In the genomic region with DNA sequence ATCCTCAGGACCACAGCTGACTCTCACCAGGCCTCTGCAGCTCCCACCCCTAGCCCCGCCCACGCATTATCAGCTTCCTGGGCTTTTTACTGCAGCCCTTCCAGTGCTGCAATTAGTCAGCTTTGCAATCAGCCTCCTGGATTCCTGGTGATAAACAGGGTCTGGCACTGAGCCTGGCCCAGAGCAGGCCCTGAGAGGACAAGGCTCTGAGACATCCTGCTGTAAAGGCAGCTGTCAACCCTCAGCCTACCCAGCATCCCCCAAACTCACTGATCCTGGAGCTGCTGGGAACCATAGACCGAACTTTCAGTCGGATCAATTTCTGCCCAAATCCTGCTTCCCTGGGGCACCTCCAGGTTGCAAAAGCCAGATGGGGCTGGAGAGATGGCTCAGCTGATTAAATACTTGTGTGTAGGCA, we compare ENCODE assay signal across 9 mouse cellular contexts. TPM values are rescaled to one million over a fixed set of nuclear protein-coding genes. Genes with fewer than 3 reads are reported as not detected.
DNase-seq lines count a peak whose midpoint lies in the region; ATAC-seq and TF ChIP-seq lines count a peak whose summit lies in the region.
"Had no signal": no experiment of that assay in that cellular context is flagged by ENCODE, and none has a peak within 500 bp of the region (broad histone marks: within the 10 kb centered on the region; RNA-seq: fewer than 3 reads in every experiment).

No protein-coding gene starts in this region.

- H3K27me3 ChIP-seq in embryonic facial prominence, embryonic 14.5 days (replicated peaks; ENCODE audit: control insufficient read depth, insufficient read depth, low read length), result no peaks in the 10 kb centered on the region
- no peaks in the 10 kb centered on the region for H3K27me3 ChIP-seq in hindbrain, embryonic 11.5 days (ENCODE audit: control insufficient read depth, insufficient read depth, low read length)
- H3K27me3 ChIP-seq in liver, adult 2 months (ENCODE audit: control insufficient read depth, insufficient read depth, low read length), result no peaks in the 10 kb centered on the region
- no peaks in the 10 kb centered on the region for H3K27me3 ChIP-seq in stomach, embryonic 15.5 days (replicated peaks)

- no peak for TF ChIP-seq POLR2A in liver, adult 2 months (IDR thresholded peaks at IDR 0.05; ENCODE audit: extremely low read depth, insufficient read depth, low read length)

- no peak overlapping the region for H3K4me3 ChIP-seq in embryonic facial prominence, embryonic 14.5 days (ENCODE audit: low read depth, low read length)
- no peak overlapping the region for H3K4me3 ChIP-seq in hindbrain, embryonic 11.5 days (ENCODE audit: low read depth, low read length)
- H3K4me3 ChIP-seq in liver, adult 2 months (ENCODE audit: insufficient read depth, low read depth, low read length), result no peak overlapping the region
- no peak overlapping the region for H3K4me3 ChIP-seq in stomach, embryonic 15.5 days (replicated peaks)
- H3K4me3 ChIP-seq: erythroblast, embryonic 14.5 days had no signal

- peak; percentile 19 to 45 for DNase-seq in heart, adult 9 months (ENCODE audit: low spot score in 2 of 2)
- no peak for DNase-seq in heart, postnatal 36 days
- peak; percentile 55 for DNase-seq in adrenal gland, postnatal 14 days
- peak; percentile 52 for DNase-seq in embryonic facial prominence, embryonic 14.5 days (ENCODE audit: low spot score)
- peak; percentile 33 for DNase-seq in hindbrain, embryonic 11.5 days (ENCODE audit: low spot score)
- DNase-seq in liver, adult 2 months (ENCODE audit: extremely low read depth, low read depth, low spot score), result peak; percentile 19
- no peak for DNase-seq in urinary bladder, postnatal 25 days (ENCODE audit: low spot score)

- no peak overlapping the region for H3K4me2 ChIP-seq in embryonic facial prominence, embryonic 14.5 days (ENCODE audit: low read depth, low read length)
- H3K4me2 ChIP-seq in hindbrain, embryonic 11.5 days (replicated peaks; ENCODE audit: low read depth, low read length), result no peak overlapping the region
- H3K4me2 ChIP-seq in stomach, embryonic 15.5 days, result no peak overlapping the region

- no peak for TF ChIP-seq CTCF in liver, adult 2 months (IDR thresholded peaks at IDR 0.05; ENCODE audit: low read depth, low read length)

- no peak overlapping the region; the same call in 1 of the 2 replicates for H3K27ac ChIP-seq in embryonic facial prominence, embryonic 14.5 days (replicated peaks; ENCODE audit: low read depth, low read length)
- 0 out of 2 replicates have a peak overlapping the region, but pooled peaks have one; percentile 37 for H3K27ac ChIP-seq in hindbrain, embryonic 11.5 days (ENCODE audit: low read depth, low read length)
- no peak overlapping the region for H3K27ac ChIP-seq in liver, adult 2 months (replicated peaks; ENCODE audit: insufficient read depth, low read depth, low read length)
- H3K27ac ChIP-seq in stomach, embryonic 15.5 days, result peak overlapping the region; percentile 72

- no peaks in the 10 kb centered on the region for H3K36me3 ChIP-seq in embryonic facial prominence, embryonic 14.5 days (ENCODE audit: control insufficient read depth, insufficient read depth, low read length)
- H3K36me3 ChIP-seq in hindbrain, embryonic 11.5 days (ENCODE audit: control insufficient read depth, insufficient read depth, low read length), result no peaks in the 10 kb centered on the region
- no peaks in the 10 kb centered on the region for H3K36me3 ChIP-seq in liver, adult 2 months (ENCODE audit: control insufficient read depth, insufficient read depth, low read length)
- H3K36me3 ChIP-seq in stomach, embryonic 15.5 days, result no peaks in the 10 kb centered on the region

- ATAC-seq in embryonic facial prominence, embryonic 14.5 days (ENCODE audit: low read depth), result 0 out of 2 replicates have a peak, but pooled peaks have one; percentile 47
- no peak for ATAC-seq in hindbrain, embryonic 11.5 days (ENCODE audit: low FRiP score)
- peak; percentile 62; the same call in 1 of the 2 replicates for ATAC-seq in stomach, embryonic 15.5 days (ENCODE audit: insufficient read depth, low FRiP score, low read depth)

- intact Hi-C loops in heart, postnatal 36 days (cut with DNase I), result no loop called here

- H3K4me1 ChIP-seq in embryonic facial prominence, embryonic 14.5 days (ENCODE audit: control insufficient read depth, insufficient read depth, low read length), result 0 out of 2 replicates have a peak, but pooled peaks cover 5% of the 10 kb centered on the region
- peaks cover 2% of the 10 kb centered on the region; the same call in 1 of the 2 replicates for H3K4me1 ChIP-seq in hindbrain, embryonic 11.5 days (replicated peaks; ENCODE audit: control insufficient read depth, insufficient read depth, low read length)
- no peaks in the 10 kb centered on the region for H3K4me1 ChIP-seq in liver, adult 2 months (ENCODE audit: control insufficient read depth, insufficient read depth, low read length)
- H3K4me1 ChIP-seq in stomach, embryonic 15.5 days, result peaks cover 10% of the 10 kb centered on the region; the same call in 1 of the 2 replicates

- no peak overlapping the region for H3K9ac ChIP-seq in embryonic facial prominence, embryonic 14.5 days (ENCODE audit: low read depth, low read length)
- no peak overlapping the region for H3K9ac ChIP-seq in hindbrain, embryonic 11.5 days (ENCODE audit: low read depth, low read length)
- H3K9ac ChIP-seq in liver, adult 2 months (ENCODE audit: low read depth, low read length), result no peak overlapping the region
- H3K9ac ChIP-seq in stomach, embryonic 15.5 days, result no peak overlapping the region

- 48% methylated on average over 4 of the region's 4 CpGs for WGBS in embryonic facial prominence, embryonic 14.5 days
- 59% methylated on average over 4 of the region's 4 CpGs for WGBS in hindbrain, embryonic 11.5 days
- 34% methylated on average over 4 of the region's 4 CpGs for WGBS in liver, adult 2 months
- 25% methylated on average over 4 of the region's 4 CpGs for WGBS in stomach, embryonic 15.5 days

- no peaks in the 10 kb centered on the region for H3K79me2 ChIP-seq in liver, adult 2 months (ENCODE audit: control insufficient read depth, insufficient read depth, low read length)

- H3K9me3 ChIP-seq in embryonic facial prominence, embryonic 14.5 days (ENCODE audit: control insufficient read depth, low read length), result peaks cover 3% of the 10 kb centered on the region; the same call in 1 of the 2 replicates
- H3K9me3 ChIP-seq in hindbrain, embryonic 11.5 days (ENCODE audit: control insufficient read depth, low read length), result no peaks in the 10 kb centered on the region
- no peaks in the 10 kb centered on the region for H3K9me3 ChIP-seq in stomach, embryonic 15.5 days

RNA-seq across cellular contexts. Expression of a gene that starts 3.3 kb away (rescaled TPM):
- under 1 TPM; 0.06 to 0.14 TPM for total RNA-seq in heart, postnatal 36 days (2021)
- 0.08 and 0.15 TPM in 2 replicates for total RNA-seq in adrenal gland, postnatal 14 days (2021)
- polyA plus RNA-seq in embryonic facial prominence, embryonic 14.5 days (2014; fragmentation: Nextera tagmentation; extraction: Ambion mirVana), result 0.06 and 0.09 TPM in 2 replicates
- 0.14 and 0.17 TPM in 2 replicates for polyA plus RNA-seq in hindbrain, embryonic 11.5 days (2014; fragmentation: Nextera tagmentation; extraction: Ambion mirVana)
- under 0.01 TPM in 2 replicates for total RNA-seq in liver, adult 2 months (2014; rRNA removed)
- under 0.01 TPM in 2 replicates for polyA plus RNA-seq in liver, adult 2 months (2012; rRNA removed)
- polyA plus RNA-seq in stomach, embryonic 15.5 days (2015; fragmentation: Nextera tagmentation; extraction: Ambion mirVana), result 0.10 and 0.15 TPM in 2 replicates
- polyA plus RNA-seq: erythroblast, embryonic 14.5 days had no signal

Comparison
In these comparisons a context has a peak if more than half of its experiments do, and no peak if none do; other contexts are left out.
1. DNase-seq: peak in heart, adult 9 months (2 of 2), adrenal gland, postnatal 14 days (single experiment), embryonic facial prominence, embryonic 14.5 days (single experiment), hindbrain, embryonic 11.5 days (single experiment) and liver, adult 2 months (single experiment); none in heart, postnatal 36 days (0 of 2) and urinary bladder, postnatal 25 days (single experiment).
2. H3K27ac ChIP-seq: peak in hindbrain, embryonic 11.5 days (single experiment) and stomach, embryonic 15.5 days (single experiment); none in embryonic facial prominence, embryonic 14.5 days (single experiment) and liver, adult 2 months (single experiment).